Mouse (Mus musculus) cortical plate, adult 2 months (tissue): ENCODE measurements around the gene Sim1. TPM values are rescaled to one million over a fixed set of nuclear protein-coding genes. Genes with fewer than 3 reads are reported as not detected.

Experiments
- H3K27ac ChIP-seq: fragments of 200-500 bp; 2 replicates; pipeline ENCODE4 v1.5.1; 2012; ENCODE audit warnings: low read length, control low read depth, inconsistent platforms; ENCODE audit not compliant: insufficient read depth
- H3K4me1 ChIP-seq: fragments of 200-500 bp; 2 replicates; pipeline ENCODE4 v1.6.1; 2011; ENCODE audit warnings: low read length; ENCODE audit not compliant: control insufficient read depth, insufficient read depth
- H3K4me3 ChIP-seq: fragments of 200-500 bp; 2 replicates; pipeline ENCODE4 v1.5.1; 2011; ENCODE audit warnings: mild to moderate bottlenecking, low read length, control low read depth; ENCODE audit not compliant: insufficient read depth
- CTCF ChIP-seq: fragments of 200-500 bp; IDR thresholded peaks from 2 replicates; pipeline ENCODE4 v1.5.1; 2011; ENCODE audit warnings: mild to moderate bottlenecking, control low read depth, low read length; ENCODE audit not compliant: insufficient read depth; ENCODE audit errors: extremely low read depth
- POLR2A ChIP-seq: fragments of 200-500 bp; IDR thresholded peaks from 2 replicates; pipeline ENCODE4 v1.6.1; 2011; ENCODE audit warnings: mild to moderate bottlenecking, low read length, control low read depth; ENCODE audit not compliant: insufficient read depth; ENCODE audit errors: extremely low read depth
- polyA plus RNA-seq: library from polyadenylated mRNA; depleted of rRNA; stranded (reverse); fragments of >200 nt; gene quantifications from 2 replicates; pipeline ENCODE4 v1.2.3, GENCODE M21; 2012

The Sim1 gene
- polyA plus RNA-seq, 1 experiment, result not detected

DNA sequence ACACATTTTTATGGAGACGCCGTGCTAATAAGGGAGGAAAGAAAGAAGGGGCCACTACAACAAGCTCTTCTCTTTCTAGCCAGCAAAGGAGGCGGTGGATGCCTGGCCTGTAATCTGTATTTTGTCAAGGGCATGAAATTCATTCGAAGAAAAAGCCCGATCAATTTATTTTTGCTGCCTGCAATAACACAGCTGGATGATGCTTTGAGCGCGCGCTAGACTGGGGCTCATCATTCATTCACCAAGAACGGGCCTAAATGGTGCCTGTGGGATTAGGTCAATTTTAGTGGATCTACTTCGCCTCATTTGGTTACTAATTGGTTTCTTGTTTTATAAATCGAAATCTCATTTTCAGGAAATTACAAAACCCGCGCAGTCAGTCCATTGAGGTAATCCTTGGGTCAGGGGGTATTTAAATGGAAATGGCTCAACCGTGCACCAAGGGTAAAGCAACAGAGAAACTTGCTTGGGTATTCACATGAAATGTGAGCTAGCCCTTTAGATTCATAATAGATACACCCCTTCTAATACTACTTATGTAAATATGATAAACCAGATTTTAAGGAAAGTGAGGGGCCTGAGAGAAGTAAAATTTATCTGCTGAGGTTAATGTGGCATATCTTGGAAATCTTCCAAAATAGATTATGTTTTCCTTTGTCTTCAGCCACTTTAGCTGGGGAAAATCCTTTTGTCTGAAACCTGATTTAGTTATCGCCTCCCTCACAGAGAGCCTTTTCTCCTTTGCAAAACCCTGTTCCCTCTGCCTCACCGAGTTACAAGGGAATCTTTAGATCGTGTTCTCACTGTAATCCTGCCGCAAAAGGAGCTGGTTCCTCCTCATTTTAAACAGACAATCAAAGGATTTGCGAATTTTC, 7.3 kb downstream of the Sim1 start:
- H3K4me1 ChIP-seq, result no peaks in the 10 kb centered on the region
- TF ChIP-seq CTCF (no peak), POLR2A (no peak)
- H3K27ac ChIP-seq, result no peak overlapping the region
- no peak overlapping the region for H3K4me3 ChIP-seq

DNA sequence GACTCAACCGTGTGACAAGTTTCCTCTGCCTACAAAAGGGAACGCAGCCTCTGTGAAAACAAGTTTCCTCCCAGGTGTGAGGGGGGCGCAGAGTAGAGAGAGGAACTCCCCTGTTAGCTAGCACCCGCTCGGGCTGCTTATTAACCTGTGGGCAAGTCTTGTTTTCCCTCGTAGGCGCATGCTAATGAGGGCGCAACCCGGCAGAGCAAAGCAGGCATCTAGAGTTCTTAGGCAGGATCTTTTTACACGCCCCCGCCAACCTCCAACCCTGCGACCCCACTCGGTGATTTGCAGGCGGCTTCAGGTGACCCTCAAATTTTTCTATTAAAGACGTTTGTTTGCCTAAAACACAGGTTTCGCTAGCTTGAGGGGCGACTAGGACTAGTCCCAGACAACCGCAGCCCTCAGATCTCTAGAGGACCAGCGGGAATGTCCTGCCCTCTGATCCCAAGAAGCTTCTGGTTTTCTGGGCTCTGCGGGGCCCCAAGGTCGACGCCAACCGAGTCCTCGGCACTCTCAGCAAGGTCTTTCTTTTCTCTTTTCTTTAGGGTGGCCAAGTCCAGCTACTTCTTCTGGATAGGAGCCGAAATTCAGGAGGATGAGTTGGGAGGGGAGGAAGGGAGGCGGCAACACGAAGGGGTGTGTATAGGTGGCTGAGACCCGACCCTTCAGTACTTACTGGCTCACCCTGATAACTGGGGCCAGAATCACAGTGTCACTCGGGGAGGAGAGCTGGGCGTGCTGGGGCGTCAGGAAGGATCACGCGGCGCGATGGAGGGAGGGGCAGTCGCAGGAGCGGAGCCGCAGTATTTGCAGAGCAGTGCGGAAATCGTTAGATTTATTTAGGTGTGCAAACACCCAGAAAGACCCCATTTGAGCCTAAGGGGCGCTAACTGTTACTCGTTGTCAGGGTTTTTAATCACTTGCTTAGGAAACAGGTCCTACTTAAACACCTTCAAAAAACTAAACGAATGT, 8.5 kb downstream of the Sim1 start:
- H3K4me3 ChIP-seq, result no peak overlapping the region
- no peaks in the 10 kb centered on the region for H3K4me1 ChIP-seq
- TF ChIP-seq CTCF (no peak), POLR2A (no peak)
- H3K27ac ChIP-seq, result no peak overlapping the region

DNA sequence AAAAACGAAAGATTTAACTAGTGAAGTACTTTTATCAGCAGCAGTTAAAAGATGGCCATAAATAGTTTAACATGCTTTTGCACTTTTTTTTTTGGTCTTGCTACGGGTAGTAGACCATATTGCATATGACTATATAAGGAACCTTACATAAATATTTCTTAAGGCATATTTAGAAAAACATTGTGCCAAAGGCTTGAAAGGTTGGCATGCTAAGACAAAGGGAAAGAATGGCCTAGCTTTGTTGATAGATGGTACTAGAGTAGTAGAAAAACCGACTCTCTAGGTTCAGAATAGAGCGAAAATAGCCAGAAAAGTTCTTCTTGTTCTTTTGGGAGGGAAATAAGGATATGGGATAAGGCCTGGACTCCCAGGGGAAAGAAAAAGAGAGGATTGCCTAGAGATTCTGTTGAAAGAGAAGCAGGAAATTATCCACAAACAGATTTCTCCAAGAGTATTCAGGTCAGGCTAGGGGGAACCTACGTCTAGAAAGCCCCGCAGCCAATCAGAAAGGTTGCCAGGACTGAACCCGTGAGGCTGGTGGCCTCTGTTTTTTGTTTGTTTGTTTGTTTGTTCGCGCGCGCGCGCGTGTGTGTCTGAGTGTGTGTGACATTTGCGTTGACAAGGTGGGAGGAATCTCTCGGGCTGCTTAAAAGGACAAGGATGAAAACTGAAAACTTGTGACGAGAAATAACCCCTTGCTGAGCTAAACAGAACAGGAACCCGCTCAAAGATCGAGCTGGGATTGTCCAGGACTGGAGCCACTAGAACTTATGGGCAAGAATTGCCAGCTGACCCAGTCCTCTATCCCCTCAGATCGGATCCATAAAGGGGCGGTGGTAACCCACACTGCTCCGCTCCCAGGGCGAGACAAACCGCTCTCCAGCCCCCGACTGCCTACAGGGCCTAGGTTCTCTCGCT, 9.6 kb downstream of the Sim1 start:
- no peak for TF ChIP-seq CTCF
- TF ChIP-seq POLR2A, result no peak
- H3K4me1 ChIP-seq, result no peaks in the 10 kb centered on the region
- H3K4me3 ChIP-seq, result no peak overlapping the region
- H3K27ac ChIP-seq, result no peak overlapping the region

DNA sequence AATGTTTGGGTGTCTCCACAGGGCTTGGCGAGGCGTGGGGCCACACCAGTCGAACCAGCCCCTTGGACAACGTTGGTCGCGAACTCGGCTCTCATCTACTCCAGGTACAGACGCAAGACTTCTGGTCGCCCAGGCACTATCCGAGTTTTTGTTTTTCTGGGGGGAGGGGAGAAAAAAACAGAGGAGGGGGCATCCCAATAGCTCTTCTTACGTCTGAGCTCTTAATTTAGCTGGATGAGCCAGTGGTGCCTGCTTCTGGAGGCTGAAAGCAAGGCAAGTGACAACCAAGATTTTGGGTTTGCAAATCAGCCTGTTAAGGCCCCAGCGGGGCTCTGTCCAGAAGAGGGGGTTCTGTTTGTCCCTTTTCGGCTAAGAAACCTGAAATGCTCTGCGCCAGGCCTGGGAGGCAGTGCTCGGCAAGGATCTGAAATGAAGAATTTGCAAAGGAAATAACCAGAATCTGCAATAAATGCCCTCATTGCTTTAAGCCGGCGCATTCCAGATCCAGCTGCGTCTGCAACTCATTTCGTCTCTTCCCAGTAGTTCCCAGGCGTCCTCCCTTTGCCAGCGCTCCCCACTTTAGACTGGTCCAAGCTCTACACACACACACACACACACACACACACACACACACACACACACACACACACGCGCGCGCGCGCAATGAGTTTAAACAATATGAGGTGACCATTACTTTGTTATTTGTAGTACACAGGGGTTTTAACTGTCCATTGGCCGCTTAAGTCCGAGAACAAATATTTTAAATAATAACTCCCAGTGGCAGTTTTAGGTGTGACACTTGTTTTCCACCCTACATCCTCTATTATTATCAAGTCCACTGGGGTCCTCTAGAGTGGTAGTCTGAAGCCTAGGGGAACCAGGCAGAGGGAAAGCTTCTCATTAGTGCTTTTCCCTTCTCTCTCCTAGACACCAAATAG, 10.5 kb downstream of the Sim1 start:
- TF ChIP-seq POLR2A, result no peak
- no peak for TF ChIP-seq CTCF
- no peaks in the 10 kb centered on the region for H3K4me1 ChIP-seq
- H3K4me3 ChIP-seq, result no peak overlapping the region
- H3K27ac ChIP-seq, result no peak overlapping the region

DNA sequence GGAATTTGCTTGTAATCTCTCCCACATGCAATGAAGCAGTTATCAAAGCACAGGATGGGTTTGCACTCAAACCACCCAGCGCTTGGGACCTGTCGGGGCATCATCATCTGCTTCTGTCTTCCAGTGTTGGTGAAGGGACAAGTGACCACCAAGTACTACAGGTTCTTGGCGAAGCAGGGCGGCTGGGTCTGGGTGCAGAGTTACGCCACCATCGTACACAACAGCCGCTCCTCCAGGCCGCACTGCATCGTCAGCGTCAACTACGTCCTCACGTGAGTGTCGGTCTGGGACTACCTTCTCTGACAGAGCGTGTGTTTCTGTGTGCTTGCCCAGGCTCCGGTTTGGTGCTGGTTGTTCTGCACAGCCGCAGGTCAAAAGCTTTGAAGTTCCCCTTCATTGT, 15.8 kb downstream of the Sim1 start:
- no peak for TF ChIP-seq POLR2A
- TF ChIP-seq CTCF, result no peak
- no peak overlapping the region for H3K4me3 ChIP-seq
- H3K27ac ChIP-seq, result no peak overlapping the region
- H3K4me1 ChIP-seq, result no peaks in the 10 kb centered on the region

DNA sequence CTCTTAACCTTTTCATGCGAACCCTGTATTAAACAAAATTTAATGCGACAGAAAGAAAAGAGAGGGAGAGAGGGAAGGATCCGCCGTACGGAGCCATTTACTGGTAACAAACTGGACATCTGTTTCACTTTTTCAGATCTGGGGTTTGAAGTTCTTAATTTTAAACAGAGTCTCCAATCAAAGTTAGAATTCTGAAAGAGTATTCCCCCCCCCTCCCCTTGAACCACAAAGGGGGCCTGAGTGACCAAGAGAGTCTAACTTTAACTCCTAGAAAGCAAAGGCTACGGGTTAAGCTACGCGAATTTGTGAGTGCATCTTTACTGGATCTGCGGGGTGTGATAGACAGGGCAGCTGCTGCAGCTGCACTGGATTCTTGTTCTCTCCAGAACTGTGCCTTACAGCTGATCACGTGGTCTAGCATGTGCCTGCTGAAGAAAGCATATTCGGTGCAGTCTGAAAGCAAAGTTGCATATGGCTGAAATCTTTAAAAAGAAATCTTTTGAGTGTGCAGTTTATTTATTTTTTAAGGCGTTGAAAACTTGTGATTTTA, 16.4 kb downstream of the Sim1 start:
- TF ChIP-seq POLR2A, result no peak
- TF ChIP-seq CTCF, result no peak
- Histone ChIP-seq H3K4me1 (no peaks in the 10 kb centered on the region), H3K27ac (no peak overlapping the region), H3K4me3 (no peak overlapping the region)

DNA sequence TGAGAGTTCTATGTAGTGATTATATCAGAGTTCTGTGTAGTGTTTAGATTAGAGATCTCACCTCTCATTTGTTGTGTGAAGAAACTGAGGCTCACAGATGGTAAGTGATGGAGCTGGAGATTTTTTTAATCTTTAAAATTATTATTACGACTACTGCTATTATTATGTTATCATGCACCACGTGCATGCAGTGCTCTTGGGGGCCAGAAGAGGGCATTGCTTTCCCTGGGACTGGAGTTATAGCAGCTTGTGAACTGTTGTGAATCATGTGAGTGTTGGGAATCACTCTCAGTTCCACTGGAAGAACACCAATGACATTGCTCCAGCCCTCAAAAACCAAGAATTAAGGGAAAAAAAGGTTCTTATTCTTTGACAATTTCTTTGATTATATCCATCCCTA, 21.1 kb downstream of the Sim1 start:
- H3K4me3 ChIP-seq, result no peak overlapping the region
- no peaks in the 10 kb centered on the region for H3K4me1 ChIP-seq
- TF ChIP-seq POLR2A, result no peak
- H3K27ac ChIP-seq, result no peak overlapping the region

DNA sequence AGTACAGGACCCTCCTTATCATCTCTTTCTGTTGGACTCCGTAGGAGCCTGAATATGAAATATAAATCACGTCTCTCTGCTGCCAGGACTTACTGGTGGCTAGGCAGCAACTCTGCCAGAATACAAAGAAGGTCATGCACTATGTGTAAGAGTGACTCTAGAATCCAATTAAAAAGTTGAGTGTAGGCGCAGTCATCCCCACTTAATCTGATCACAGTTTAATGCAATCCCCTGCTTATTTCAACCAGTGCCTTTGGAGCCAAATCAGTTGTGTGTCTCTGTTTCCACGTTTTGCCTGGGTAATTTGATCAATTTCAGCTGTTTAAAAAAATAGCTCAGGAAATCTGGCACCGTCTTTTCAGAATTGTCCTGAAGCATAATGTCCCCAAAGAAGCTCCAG, 34.7 kb downstream of the Sim1 start:
- H3K27ac ChIP-seq, result no peak overlapping the region
- no peak overlapping the region for H3K4me3 ChIP-seq
- H3K4me1 ChIP-seq, result no peaks in the 10 kb centered on the region
- TF ChIP-seq CTCF (no peak), POLR2A (no peak)
